Mouse (Mus musculus) stomach, embryonic 14.5 days (tissue): ENCODE results near the gene Gstp1. TPM values are rescaled to one million over a fixed set of nuclear protein-coding genes. Genes with fewer than 3 reads are reported as not detected.
"Not testable (repeated sequence)": the region's sequence is repeated elsewhere in the genome, so short reads cannot be mapped to it uniquely, and the experiment has no call there.

Experiments
- ATAC-seq: fragments of 200-750 bp; cut with Nextera tagmentation; 2 replicates; pipeline ENCODE4 v1.8.0; 2017; ENCODE audit warnings: low read depth, moderate TSS enrichment; ENCODE audit not compliant: insufficient number of reproducible peaks, insufficient read depth, low FRiP score
- H3K27ac ChIP-seq: fragments of 300-500 bp; sonication (generic); 2 replicates; pipeline ENCODE4 v1.5.1; 2014; ENCODE audit warnings: mild to moderate bottlenecking, low read length, moderate library complexity, mixed read lengths
- H3K27me3 ChIP-seq: fragments of 300-500 bp; sonication (generic); 2 replicates; pipeline ENCODE4 v1.6.1; 2014; ENCODE audit warnings: low read length, control low read depth, mixed read lengths; ENCODE audit not compliant: control insufficient read depth, insufficient read depth
- H3K36me3 ChIP-seq: fragments of 300-500 bp; sonication (generic); 2 replicates; pipeline ENCODE4 v1.6.1; 2014; ENCODE audit warnings: mild to moderate bottlenecking, control low read depth, low read length, moderate library complexity, mixed read lengths; ENCODE audit not compliant: control insufficient read depth, insufficient read depth
- H3K4me1 ChIP-seq: fragments of 300-500 bp; sonication (generic); 2 replicates; pipeline ENCODE4 v1.6.1; 2014; ENCODE audit warnings: low read length, control low read depth, mixed read lengths; ENCODE audit not compliant: control insufficient read depth, insufficient read depth
- H3K4me2 ChIP-seq: fragments of 300-500 bp; sonication (generic); replicated peaks from 2 replicates; pipeline ENCODE4 v1.6.1; 2014; ENCODE audit warnings: low read depth, low read length, control low read depth
- H3K4me3 ChIP-seq: fragments of 300-500 bp; sonication (generic); 2 replicates; pipeline ENCODE4 v1.5.1; 2014; ENCODE audit warnings: low read depth, low read length, control low read depth
- H3K9ac ChIP-seq: fragments of 300-500 bp; sonication (generic); replicated peaks from 2 replicates; pipeline ENCODE4 v1.6.1; 2014; ENCODE audit warnings: low read depth, mild to moderate bottlenecking, control low read depth, low read length, moderate library complexity, mixed read lengths
- H3K9me3 ChIP-seq: fragments of 300-500 bp; sonication (generic); 2 replicates; pipeline ENCODE4 v1.6.1; 2016; ENCODE audit warnings: low read depth, low read length, control low read depth; ENCODE audit not compliant: control insufficient read depth
- WGBS: fragments of 180-500 bp; shearing (Covaris S2); extraction: QIAGEN DNeasy Blood & Tissue Kit; methylation state at CpG from one replicate; pipeline ENCODE4 v1.1.7; 2014; 5-methylcytosine and 5-hydroxymethylcytosine counted together
- polyA plus RNA-seq: library from polyadenylated mRNA; unstranded; fragments of >200 nt; fragmentation: Nextera tagmentation; extraction: Ambion mirVana; gene quantifications from 2 replicates; pipeline ENCODE4 v1.2.1, GENCODE M21; 2014

Gstp1 gene
- polyA plus RNA-seq, 1 experiment from 2014 or later, result 672 TPM

DNA sequence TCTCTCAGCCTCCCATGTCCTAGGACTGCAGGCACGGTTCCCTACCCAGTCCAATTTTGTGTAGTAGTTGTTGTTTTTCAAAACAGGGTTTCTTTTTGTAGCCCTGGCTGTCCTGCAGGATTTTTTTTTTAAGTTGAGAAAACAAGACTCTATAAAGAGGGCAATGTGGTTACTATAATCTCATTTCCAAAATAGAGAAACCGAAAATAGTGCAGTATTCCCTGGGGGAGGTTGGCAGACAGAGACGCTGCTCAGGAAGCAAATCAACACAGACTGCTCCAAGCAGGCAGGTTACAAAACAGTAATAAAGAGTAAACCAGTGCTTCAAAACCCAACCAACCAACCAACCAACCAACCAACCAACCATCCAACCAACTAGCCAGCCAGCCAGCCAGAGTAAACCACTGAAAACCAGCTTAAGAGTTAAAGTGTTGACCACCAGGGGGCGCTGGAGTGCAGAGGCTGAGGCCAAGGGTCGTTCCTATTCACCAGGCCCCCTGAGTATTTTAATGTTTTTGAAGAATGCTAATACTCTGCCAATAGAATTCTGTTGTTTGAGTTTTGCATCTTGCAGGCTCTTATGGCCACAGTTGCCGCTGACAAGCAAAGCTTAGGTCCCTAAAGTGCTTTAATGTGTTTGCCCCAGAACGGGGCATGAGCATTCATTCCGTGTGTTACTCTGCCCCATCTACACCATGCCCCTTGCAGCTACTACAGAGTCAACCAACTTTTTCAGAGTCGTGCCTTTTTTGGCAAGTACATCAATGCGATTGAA lies 14.1 kb upstream of the Gstp1 start:
- Histone ChIP-seq H3K27me3 (no peaks in the 10 kb centered on the region), H3K9ac (no peak overlapping the region), H3K4me3 (no peak overlapping the region), H3K9me3 (no peaks in the 10 kb centered on the region), H3K36me3 (no peaks in the 10 kb centered on the region), H3K4me2 (no peak overlapping the region), H3K27ac (no peak overlapping the region), H3K4me1 (no peaks in the 10 kb centered on the region)
- ATAC-seq, result no peak
- 50% methylated on average over 10 of the region's 10 CpGs for WGBS

DNA sequence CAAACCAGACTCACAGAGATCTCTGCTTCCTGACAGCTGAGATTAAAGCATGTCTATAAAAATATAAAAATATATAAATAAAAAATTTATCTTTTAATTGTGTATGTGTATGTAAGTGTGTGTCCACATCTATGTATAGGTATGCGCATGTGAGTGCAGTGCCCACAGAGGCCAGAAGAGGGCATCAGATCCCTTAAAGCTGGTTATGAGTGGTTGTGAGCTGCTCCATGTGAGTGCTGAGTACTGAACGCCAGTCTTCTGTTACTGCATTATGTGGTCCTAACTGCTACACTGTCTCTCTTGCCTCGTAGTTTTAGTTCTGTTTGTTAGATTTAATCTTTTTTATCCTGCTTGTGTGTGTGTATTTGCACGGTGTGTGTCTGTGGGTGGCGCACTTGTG lies 13.2 kb upstream of the Gstp1 start:
- Histone ChIP-seq H3K9me3 (no peaks in the 10 kb centered on the region), H3K4me3 (no peak overlapping the region), H3K4me2 (no peak overlapping the region), H3K36me3 (no peaks in the 10 kb centered on the region), H3K4me1 (peaks cover 5% of the 10 kb centered on the region; the same call in 1 of the 2 replicates), H3K27ac (no peak overlapping the region), H3K27me3 (no peaks in the 10 kb centered on the region), H3K9ac (no peak overlapping the region)
- no peak for ATAC-seq
- WGBS, result 92% methylated on average over 5 of the region's 5 CpGs

DNA sequence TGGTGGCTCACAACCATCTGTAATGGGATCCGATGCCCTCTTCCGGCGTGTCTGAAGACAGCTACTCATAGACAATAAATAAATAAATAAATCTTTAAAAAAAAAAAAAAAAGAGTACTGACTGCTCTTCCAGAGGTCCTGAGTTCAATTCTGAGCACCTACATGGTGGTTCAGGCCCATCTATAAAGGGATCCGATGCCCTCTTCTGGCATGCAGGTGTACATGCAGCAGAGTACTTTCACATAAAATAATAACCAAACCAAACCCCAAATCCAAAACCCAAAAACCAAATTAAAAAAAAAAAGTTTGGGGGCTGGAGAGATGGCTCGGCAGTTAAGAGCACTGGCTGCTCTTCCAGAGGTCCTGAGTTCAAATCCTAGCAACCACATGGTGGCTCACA lies 11.3 kb upstream of the Gstp1 start:
- 80% methylated on average over 5 of the region's 5 CpGs for WGBS
- H3K4me3 ChIP-seq, H3K4me1 ChIP-seq, H3K4me2 ChIP-seq, H3K9ac ChIP-seq, H3K9me3 ChIP-seq, ATAC-seq, H3K27ac ChIP-seq, H3K36me3 ChIP-seq, H3K27me3 ChIP-seq: not testable (repeated sequence)

DNA sequence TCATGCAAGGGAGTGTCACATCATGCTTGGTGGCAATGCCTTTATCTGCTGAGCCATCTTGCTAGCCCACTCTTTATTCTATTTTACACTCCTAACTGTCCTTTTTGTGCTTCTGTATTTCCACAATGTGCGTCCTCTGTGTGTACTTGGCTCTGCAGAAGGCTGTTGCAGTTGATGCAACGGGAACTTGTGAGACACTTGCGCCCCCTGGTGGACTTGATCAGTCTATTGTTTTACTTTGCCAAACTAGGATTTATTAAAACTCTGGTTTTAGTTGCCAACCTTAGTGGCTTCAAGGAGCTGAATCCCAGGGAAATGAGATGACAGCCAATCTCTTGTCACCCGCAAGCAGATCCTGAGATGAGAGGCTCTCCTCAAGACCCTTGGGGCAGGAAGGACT lies 10.1 kb upstream of the Gstp1 start:
- Histone ChIP-seq H3K9ac (no peak overlapping the region), H3K4me3 (no peak overlapping the region), H3K27ac (no peak overlapping the region; the same call in 1 of the 2 replicates), H3K27me3 (no peaks in the 10 kb centered on the region), H3K4me1 (peaks cover 8% of the 10 kb centered on the region; the same call in 1 of the 2 replicates), H3K36me3 (no peaks in the 10 kb centered on the region), H3K4me2 (no peak overlapping the region), H3K9me3 (no peaks in the 10 kb centered on the region)
- no peak for ATAC-seq
- 20% methylated on average over 4 of the region's 4 CpGs for WGBS

DNA sequence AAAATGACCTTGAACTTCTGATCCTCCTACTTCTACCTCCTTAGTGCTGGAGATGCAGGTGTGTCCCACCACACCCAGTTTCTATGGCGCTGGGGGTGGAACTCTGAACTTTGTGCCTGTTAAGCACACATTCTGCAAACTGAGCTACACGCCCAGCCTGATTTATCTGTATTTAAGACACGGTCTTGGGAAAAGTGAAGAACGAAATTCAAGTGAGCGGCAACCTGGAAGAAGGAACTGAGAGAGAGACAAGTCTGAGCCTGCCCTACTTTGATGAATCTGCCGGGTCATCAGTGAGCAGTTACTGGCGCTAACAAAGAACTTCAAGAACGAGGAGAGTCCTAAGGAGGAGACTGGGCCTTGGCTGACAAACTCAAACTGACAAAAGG lies 9.1 kb upstream of the Gstp1 start:
- Histone ChIP-seq H3K36me3 (no peaks in the 10 kb centered on the region), H3K4me1 (peaks cover 8% of the 10 kb centered on the region; the same call in 1 of the 2 replicates), H3K9me3 (no peaks in the 10 kb centered on the region), H3K4me3 (no peak overlapping the region), H3K27me3 (no peaks in the 10 kb centered on the region), H3K4me2 (no peak overlapping the region), H3K9ac (no peak overlapping the region), H3K27ac (peak overlapping the region; percentile 88)
- ATAC-seq, result peak; percentile 53
- WGBS, result 65% methylated on average over 8 of the region's 8 CpGs

DNA sequence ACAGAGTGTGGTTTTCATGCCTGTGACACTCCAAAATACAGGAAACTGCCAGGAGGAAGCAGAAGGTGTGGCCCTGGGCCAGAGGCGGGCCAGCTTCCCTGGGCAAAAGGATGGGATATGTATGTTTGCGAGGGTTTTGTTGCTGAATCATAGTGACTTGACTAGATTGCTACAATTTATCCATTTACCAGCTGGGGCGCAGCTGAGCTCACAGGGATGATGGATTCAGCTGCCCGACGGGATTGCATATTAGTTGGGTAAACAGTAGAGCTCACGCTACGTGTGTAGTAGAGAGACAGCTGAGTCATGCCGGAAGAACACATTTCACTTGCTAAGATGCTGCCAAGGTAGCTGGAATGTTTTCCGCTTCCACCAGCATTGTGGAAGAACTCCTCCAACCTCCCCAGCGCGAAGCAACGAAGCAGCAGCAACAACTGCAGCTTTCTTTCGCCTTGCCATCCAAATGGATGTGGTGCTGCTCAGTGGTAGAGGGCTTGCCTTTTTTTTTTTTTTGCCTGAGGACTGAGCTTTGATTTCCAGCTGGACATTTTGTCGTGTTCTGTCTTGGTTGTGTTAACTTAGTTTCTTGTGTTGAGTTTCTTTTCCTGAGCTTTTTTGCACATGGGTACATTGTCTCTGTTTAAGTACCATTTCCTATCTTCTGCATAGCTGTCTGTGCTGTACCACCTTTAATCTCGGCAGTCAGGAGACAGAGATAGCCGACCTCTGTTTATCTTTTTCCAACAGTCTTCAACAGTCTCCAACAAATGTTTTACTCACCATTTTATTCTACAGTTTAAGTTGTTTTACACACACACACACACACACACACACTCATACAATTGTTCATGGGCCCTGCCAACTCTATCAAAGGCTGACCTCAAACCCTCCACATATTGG lies 8.4 kb upstream of the Gstp1 start, which contains the start of gene Gstp2:
Gene Gstp2, minus strand, starts transcription at position 58 of the 900 bp plus-strand sequence.
- no peaks in the 10 kb centered on the region for H3K27me3 ChIP-seq
- no peak within 1 kb of the TSS for H3K4me3 ChIP-seq
- WGBS, result 31% methylated on average over 16 of the region's 16 CpGs
- no peaks in the 10 kb centered on the region for H3K9me3 ChIP-seq
- no peak within 1 kb of the TSS for H3K9ac ChIP-seq
- peaks cover 8% of the 10 kb centered on the region; the same call in 1 of the 2 replicates for H3K4me1 ChIP-seq
- H3K27ac ChIP-seq, result peak within 1 kb of the TSS; percentile 88
- peak; percentile 77 for ATAC-seq
- H3K4me2 ChIP-seq, result peak within 1 kb of the TSS; percentile 25
- no peaks in the 10 kb centered on the region for H3K36me3 ChIP-seq

DNA sequence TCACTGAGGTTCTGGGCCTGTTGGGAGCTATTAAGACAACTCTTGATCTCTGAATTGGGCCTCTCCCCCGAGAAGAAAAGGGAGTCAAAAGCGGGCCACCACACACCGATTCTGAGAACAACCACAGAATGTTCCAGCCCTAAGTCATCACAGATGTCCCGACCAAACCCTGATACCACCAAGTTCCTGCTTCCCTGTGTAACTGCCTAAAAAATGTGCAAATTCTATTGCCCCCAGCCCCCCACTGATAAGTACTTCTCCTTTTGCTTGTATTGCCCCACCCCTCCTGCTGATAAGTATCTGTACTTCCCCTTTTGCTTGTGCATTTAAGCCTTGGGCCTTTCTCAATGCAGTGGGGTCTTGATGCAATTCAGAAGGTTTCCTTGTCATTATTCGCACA lies 6.3 kb upstream of the Gstp1 start:
- not testable (repeated sequence) for H3K4me2 ChIP-seq
- 90% methylated on average over 5 of the region's 5 CpGs for WGBS

DNA sequence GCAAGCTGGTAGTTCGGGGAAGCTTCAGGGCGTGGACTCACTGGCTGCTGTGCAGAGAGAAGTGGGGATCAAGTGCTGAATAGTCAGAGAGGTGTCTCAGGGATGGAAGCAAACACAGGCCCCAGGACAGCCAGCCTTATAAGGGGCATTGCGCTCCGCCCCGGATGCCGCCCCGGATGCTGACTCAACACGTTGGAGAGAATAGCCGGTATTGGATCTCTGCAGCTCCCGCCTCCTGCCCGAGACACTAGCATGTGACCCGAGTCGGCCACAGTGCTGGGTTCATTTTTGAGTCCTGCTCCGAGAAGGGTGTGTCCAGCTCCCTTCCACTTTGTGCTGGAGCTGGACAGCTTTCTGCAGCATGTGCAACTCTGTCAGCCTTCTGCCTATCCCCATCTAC lies 4.3 kb upstream of the Gstp1 start:
- no peak overlapping the region for H3K4me3 ChIP-seq
- H3K4me2 ChIP-seq, result no peak overlapping the region
- 62% methylated on average over 14 of the region's 14 CpGs for WGBS
- no peak overlapping the region for H3K9ac ChIP-seq
- H3K36me3 ChIP-seq, result no peaks in the 10 kb centered on the region
- no peaks in the 10 kb centered on the region for H3K9me3 ChIP-seq
- ATAC-seq, result no peak
- no peak overlapping the region for H3K27ac ChIP-seq
- no peaks in the 10 kb centered on the region for H3K27me3 ChIP-seq
- H3K4me1 ChIP-seq, result peaks cover 8% of the 10 kb centered on the region; the same call in 1 of the 2 replicates

More for the DNA sequence above, 6.3 kb upstream of the Gstp1 start:
- ATAC-seq, H3K9me3 ChIP-seq, H3K27me3 ChIP-seq, H3K4me3 ChIP-seq, H3K4me1 ChIP-seq, H3K27ac ChIP-seq, H3K36me3 ChIP-seq, H3K9ac ChIP-seq: not testable (repeated sequence)
